Mouse (Mus musculus): Measurements from ENCODE around the gene Amy2a2.
"Not testable (repeated sequence)": the region's sequence is repeated elsewhere in the genome, so short reads cannot be mapped to it uniquely, and the experiment has no call there.

Gene Amy2a2

GRCm38 (mm10) chr3:113356558-113356957 is at the start of gene Amy2a2:
Amy2a2 (minus strand) TSS chr3:113356658.
- not testable (repeated sequence) for DNase-seq

GRCm38 (mm10) chr3:113345484-113345883 is 11.0 kb downstream of the Amy2a2 start:
- DNase-seq, result not testable (repeated sequence)

GRCm38 (mm10) chr3:113323952-113324351 is 32.5 kb downstream of the Amy2a2 start, which contains the start of gene Amy2a3:
Amy2a3 (minus strand) TSS chr3:113324052.
- DNase-seq, result not testable (repeated sequence)

- DNase-seq, result not testable (repeated sequence)
Observed at GRCm38 (mm10) chr3:113312937-113313336, 43.5 kb downstream of the Amy2a2 start.
